Mouse (Mus musculus) WW6 (cell line): ENCODE measurements around the gene Gas2l2.

Source experiments
- DNase-seq: peaks from one replicate; pipeline ENCODE4 v3.0.0-alpha.2; 2013; ENCODE audit warnings: low read depth, low spot score

Gas2l2 gene

DNA sequence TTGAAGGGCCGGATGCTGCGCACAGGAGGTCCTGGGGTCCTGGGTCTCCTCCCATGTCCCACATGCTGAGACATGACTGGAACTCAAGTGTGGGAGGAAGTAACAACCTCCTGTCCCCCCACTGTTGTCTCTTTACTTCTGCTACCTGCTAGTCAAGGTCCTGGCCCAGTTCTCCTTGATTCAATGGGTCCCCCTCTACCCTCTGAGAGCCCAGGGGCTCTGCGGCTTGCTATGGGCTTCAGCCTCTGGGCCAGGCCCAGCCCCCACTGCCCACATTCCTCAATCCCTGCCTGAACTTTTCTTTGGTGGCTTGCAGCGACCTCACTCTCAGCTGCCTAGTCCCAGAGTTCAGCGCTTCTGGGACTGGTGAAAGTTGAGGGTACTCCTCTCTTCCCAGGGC, at the start of gene Gas2l2:
Gene Gas2l2, minus strand, starts transcription at position 101 of the 400 bp plus-strand sequence.
- DNase-seq = no peak

DNA sequence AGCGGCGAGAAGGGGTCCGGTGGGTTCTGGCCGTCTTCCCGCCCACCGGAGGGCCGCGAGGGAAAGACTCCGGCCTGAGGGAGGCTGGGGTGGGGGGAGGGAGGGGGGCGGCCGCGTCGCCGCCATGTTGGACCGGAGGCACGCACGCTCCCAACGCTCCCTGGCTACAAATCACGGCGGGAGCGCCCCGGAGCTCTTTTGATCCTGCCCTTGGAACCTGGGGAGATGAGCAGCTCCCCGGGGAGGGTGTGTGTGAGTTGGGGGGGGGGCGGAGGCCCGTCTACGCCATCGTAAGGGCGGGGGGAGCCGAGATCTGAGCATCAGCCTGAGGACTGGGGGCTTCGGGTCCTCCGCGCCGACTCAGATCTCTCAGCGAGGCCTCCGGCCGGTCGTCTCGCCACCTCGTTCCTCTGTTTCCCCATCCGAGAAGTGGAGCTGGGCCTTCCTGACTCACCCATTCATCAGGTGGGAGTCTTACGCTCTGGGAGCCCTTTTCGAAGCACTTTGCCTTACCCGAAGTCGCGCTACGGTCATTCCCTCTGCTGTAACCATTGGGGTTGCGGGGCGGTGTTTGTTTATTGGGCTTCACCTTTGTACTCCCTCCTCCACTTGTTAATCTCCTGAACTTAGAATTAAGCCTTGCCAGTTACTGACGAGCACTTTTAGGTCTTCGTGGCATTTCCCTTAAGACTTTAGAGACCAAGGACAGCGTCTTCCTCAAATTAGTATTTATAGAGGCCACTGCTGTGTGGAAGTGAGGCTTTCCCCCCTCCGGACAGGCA, 44.2 kb upstream of the Gas2l2 start:
- DNase-seq = no peak

DNA sequence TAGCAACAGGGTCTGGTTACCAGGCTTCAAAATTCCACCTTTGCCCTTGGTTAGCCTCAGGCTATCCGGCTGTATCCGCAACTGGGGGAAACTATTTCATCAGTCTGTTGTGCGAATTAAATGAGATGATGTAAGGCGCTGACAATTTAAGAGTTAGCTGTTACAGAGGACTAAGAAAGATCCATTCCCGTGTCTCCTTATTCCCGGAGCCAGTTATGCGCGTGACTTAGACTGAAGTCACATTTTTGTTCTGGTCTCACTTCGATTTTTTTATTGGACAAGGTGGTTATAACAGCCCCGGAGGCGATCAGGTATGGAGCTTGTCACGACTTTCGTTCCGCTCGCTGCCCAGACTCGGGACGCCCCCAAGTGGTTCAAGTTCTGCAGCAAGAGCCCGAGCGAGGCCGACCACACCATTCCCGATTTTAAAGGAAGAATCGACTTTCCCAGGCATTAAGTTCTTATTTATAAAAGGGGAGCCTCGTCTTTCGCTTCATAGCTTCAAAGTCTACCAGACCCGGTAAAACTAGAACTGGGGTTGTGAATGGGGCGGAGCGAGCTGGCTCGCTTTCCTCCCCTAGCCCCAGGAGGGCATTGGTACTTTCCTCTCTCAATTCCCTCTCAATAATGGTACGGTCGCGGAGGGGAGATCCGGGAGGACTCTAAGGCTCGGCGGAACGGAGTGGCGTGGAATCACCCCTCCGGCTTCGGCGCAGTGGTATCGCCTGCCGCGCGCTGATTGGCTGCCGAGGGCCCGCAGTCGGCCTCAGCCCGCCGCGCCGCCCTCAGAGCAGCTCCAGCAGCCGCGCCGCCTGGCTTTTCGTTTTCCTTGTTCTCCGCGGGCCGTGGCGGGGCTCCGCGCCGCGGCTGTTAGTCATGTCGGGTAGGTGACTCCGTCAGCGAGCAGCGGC, 43.3 kb upstream of the Gas2l2 start, which contains the start of gene Taf15:
Gene Taf15, plus strand, starts transcription at position 763 of the 911 bp plus-strand sequence.
- DNase-seq = peak; percentile 100

DNA sequence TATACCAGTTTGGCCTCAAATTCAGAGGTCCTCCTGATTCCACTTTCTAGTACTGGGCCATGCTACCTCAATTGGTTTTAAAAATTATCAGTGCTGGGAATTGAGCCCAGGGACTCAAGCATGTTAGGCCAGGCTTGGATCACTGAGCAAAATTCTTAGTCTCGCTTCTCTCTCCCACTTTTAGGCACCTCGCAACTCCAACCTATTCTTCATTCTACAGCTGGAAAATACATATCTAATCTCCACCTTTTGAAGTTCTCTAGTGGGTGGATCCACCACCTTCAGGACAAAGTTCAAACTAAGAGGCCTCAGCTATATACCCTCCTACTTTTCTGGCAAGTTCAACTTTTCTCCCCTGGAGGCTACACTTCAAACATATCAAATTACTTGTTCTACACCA, 42.5 kb upstream of the Gas2l2 start:
- no peak for DNase-seq

DNA sequence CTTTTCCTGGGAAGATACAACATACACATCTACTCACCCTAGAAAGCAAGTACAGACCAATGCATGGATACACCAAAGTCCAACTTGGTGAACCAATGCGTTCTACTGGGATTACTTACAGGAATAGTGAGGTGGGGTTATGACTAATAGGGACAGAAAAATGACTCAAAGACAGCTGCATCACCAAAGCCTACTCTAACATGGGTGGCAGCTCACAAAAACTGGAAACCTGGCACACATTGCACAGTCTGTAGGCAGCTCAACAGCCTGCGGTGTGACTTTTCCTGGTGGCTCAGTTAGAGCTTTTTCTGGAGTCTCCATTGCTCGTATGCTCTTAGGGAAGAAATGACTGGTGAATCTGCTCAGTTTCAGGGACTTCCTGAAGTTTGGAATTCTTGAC, 39.5 kb upstream of the Gas2l2 start:
- DNase-seq = no peak

DNA sequence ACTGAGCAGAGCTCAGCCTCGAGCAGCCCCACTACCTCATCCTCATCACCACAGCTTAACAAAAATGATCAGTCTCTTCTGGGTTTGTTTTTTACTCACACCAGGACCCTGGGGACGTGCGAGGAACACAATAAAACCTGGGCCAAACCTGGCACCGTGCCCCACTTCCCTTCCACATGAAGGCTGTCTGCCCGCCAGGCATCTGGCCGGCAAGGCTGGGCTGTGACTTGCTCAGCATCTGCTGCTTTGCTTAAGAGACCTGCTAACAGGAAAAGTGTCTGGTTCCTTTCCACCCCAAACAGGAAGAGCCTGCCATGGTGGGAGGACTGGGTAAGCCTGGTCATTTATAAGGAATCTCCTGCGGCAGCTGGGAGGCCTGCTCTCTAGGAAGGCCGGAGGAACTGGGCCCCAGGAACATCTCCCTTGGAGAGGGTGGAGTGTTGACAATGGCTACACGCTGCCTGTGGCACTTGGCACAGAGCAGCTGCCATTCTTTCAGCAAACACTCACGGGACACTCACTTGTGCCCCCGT, 37.9 kb upstream of the Gas2l2 start:
- no peak for DNase-seq

DNA sequence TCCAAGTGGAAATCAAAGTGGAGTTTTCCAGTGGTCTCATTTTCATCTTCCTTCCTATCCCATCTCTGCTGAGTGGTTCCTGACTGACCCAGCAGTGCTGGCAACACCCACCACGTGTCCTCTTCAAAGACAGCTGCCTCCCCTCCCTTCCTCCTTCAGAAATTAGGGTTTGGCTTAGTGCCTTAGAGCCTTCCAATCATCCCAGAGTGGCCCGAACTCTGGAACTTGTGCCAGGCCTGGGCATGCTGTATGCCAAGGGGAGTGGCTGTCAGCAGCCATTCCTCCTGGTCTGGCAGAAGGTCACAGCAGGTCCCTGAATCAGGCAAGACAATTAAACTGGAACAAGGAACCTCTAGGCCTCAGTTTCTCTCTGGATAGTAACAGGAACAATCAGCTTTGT, 36.7 kb upstream of the Gas2l2 start:
- no peak for DNase-seq

DNA sequence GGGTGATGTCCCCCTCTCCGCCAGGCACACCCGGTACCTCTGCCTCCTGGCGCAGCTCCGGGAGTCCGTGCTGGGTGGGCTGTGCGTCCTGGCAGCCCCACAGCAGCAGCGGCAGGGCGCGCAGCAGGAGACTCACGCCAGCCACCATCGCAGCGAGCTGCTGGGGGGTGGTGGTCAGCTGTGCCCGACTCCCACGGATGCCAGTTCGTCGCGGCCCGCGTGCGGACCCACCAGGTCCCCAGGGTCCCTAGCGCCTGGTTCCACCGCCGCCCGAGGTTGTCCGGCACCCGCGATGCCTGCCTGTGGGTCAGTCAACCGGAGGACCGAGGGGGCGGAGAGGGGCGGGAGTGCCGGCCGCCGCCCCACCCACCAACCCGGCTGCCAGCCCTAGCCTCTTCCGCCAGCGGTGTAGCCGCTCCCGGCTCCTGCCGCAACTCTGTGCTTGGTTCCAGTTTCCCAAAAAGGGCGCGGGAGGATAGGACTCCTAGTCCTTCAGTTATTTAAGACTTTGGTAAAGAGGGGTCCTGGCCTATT, 33.5 kb upstream of the Gas2l2 start, which contains the start of gene Mmp28:
Gene Mmp28, minus strand, starts transcription at position 361 of the 534 bp plus-strand sequence.
- DNase-seq = no peak

DNA sequence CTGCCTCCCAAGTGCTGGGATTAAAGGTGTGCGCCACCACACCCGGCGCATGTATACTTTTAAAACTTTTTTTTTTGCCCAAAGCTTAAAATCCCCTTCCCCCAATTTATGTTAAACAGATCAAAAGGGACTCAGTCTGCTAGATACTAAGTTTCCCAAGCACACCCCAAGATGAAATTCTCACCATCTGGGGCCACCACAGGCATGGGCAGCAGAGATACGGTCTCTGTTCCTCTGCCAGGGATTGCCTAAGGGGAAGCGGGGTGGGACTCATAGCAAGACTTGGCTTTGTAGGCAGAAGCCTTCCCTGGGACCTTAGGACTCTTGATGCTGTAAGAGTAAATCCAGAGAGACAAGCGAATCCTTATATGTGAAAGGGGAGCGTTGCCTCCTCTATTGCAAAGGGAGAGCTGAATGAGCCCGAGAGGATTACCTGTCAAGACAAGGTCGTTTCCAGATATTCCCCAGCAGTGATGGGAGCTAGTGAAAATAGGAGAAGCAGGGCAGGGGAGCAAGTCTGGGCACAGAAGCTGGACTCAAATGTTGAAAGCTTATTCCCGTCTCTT, 32.3 kb upstream of the Gas2l2 start:
- no peak for DNase-seq

DNA sequence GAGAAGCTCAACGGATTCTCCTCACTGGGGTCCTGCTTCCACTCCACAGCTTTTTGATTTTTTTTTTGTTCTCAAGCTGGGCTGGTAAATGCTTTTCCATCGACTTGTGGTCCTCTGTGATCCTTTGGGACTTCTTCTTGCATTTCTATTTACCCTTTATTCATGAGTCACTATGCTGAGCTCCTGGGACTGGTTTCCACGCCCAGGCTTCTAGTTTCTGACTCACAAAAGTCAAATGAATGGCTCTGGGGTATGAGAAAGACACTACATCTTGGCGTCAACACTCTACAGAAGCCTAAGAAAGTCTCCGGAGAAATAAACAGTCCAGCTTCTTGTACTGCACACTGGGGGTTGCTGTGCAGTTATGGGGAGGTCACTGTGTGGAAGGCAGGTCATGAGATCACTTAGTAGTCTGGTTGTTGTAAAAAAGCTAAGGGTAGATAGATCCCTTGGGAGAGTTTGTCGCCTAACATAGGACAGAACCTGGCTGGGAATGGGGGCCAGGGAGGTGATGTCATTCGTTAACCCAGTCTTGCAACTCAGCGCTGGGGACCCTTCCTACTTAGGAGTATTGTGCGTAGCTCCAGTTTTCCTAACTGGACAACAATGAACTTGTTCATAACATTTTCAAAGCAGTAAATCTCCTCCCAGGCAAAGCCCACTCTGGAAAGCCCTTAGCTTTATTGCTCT, 28.8 kb upstream of the Gas2l2 start:
- no peak for DNase-seq

DNA sequence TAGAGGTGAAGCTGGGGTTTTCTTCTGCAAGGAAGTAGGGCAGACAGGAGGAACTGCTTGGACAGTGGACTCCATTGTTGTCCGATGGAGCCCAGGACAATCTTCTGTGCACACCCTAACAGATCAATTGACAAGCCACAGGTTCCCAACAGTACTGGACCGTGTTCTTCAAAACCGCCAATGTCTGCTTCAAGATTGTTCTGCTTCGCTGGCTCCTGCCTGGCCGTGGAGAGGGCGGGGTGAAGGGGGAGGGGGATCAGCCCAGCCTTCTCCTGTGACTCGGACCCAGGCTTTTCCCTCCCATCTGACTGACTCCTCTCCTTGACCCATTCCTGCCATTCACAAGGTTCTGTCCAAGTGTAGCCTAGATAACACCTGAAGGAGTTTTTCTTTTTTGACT, 28.0 kb upstream of the Gas2l2 start:
- DNase-seq = no peak

DNA sequence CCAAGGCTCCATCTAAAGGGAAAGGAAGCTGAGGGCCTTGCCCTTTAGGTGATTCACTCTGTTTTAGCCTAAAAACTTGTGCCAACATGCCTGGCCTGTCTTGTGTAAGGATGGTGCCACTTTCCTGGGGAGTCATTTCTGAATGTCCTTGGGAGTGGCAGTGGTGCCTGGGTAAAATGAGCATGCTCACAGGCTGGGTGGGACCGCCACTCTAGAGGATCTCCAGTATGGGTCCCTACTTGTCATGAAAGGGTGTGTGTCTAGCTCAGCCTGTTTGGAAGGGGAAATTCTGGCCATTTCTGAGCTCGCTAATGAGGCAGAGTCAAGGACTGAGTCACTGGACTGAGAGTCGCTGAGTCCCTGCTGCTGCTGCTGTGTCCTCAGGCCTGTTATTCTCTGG, 26.4 kb upstream of the Gas2l2 start:
- DNase-seq = no peak

DNA sequence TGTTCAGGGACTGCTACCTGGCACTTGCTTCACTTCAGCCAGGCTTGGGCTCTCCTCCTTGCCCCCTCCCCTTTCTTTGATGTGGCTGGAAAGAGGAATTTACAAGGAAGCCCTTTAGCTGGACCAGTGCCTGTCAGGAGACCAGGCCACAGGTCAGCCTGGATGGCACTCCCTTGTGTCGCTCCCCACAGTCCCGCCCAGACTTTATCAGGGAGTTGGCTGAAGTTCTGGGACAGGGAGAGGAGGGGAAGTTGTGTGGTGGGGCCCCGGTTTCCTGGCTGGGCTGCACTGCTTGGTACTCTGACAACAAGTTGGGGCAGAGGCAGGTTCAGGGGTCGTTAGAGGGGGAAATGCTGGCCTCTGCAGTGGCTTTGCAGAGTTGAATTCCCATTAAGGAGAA, 25.3 kb upstream of the Gas2l2 start:
- no peak for DNase-seq

DNA sequence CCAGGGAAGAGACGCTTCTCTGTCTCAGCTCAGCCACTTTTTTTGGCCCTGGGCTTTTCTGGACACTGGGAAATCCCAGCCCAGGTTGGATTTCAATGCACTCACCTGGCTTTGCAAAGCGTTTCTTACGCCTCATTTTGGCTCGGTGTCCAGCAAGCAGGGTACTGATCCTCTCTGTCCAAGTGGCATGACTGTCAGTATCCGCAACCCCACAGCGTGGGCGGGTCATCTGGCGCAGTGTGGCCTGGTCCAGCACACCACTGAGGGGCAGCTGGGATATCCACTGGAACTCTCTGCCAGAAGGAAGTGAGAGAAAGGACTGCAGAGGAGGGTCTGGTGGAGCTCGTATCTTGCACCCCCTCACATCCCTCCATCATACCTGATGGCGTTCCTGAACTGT, 22.0 kb upstream of the Gas2l2 start:
- no peak for DNase-seq

DNA sequence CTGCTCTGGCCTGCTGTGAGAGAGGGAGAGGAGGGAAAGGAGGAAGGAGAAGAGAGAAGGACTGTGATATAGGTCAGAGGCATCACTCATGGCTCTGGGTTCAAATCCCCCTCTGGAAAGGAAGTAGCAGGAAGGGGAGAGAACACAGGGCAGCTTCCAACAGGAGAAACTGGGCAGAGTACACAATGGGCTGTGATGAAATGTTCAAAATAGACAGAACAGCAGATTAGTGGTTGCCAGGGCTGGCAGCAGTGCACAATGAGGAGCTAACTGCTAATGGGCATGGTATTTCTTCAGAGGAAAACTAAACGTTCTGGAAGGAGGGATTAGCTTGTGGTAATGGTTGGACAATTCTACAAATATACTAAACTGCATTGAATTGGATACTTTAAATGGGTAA, 21.3 kb upstream of the Gas2l2 start:
- DNase-seq = no peak

DNA sequence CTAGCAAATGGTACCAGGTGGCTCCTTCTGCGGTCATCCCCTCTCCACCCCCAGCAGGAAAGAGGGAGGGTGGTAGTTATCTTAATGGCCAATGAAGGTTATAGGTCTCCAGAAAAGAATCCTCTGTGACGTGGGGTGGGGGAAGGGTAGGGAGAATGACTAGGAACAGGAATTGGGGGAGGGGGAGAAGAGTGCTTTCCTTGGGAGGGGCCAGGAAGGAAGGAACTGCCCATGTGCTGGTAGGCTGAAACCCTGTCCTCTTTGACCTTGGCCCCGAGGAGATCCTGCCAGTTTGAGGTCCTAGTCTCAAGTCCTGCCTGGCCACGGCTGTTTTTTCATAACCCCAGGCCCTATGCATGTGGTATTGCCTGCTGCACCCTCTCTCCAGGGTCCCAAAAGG, 20.0 kb upstream of the Gas2l2 start:
- DNase-seq = no peak

DNA sequence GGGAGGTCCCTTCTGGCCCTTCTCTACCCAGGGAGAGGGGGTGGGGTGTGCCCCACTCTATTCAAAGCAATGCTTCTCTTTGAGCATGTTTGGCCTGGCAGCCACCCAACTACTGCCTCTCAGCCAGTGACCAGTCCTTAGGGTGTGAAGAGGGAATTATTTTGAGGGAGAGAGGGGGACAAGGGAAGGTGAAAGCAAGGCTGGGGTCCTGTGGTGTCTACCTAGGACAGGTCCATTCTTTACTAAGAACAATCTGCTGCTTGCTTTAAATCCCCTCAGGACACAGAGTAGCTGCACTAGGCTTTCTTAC, 19.6 kb upstream of the Gas2l2 start:
- DNase-seq = no peak

DNA sequence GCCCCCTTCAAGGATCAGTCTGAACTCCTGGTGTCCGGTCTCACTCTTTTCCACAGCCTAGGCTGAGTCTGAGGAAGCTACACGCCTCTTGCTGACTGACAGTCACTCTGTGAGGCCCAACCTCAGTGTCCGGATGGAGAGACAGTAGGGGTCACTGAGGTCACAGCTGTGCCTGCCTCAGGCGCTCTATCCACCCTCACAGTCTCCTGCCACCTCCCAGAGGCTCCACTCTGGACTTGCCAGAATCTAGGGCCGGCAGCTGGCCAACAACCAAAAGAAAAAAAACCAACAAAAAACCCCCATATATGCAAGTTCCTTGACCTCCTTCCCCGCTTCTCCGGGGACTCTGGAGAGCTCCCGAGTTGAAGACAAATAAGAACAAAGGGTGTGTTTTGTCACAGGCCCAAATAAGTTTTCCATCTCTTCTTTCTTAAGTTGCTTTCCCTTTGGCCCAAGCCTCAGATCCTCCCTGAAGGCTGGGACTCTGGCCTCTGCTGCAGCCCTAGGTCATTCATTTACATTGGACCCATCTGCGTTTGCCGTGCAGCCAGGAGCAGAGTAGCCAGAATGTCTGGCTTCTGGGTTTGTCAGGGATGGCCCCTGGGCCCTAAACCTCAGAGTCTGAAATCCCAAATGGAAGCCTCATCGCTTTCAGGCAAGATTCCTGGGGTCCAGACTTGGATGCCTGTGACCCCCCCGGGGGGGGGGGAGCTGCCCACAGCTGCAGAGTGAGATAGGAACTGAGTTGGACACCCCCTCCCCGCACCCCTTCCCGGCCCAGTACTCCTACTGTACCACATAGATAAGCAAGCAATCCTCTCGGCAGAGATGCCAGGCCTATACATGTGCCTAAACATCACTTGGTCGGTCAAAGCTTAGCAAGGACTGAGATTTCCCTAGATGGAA, 19.0 kb upstream of the Gas2l2 start:
- no peak for DNase-seq

DNA sequence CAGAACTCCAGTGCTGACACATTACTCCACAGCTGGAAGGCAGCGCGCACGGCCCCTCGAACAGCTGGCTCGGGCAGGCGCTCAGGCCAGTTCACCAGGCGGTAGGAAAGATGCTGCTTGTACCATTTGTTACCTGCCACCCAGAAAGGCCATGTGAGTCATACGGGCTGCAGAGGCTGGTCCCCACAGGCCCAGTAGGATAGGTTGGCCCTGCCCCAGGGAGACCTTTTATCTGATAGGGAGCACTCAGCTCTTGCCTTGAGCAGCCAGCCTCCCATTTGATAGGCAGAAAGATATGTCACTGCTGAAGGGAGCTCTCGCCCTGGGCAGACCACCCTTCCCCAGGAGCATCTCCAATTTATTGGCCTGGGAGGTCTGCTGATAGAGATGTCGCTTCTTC, 18.4 kb upstream of the Gas2l2 start:
- DNase-seq = no peak

DNA sequence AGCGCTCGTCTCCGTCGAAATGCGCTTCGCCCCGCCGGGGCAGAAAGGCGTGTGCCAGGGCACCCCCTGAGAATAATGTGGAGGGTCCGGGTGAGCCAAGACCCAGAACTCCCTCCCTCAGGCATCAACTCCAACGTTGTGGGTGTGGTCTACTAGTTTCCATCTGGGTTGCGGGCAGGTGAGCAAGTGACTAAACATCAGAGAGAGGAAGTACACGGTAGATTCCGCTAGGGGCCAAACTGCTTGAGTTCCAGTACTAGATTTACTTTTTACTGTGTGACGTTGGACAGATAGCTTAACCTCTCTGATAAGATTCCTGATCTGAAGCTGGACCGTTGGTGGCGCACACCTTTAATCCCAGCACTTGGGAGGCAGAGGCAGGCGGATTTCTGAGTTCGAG, 15.7 kb upstream of the Gas2l2 start:
- DNase-seq = peak; percentile 82
